In genomic region chr11:75281380-75282256, GRCm38 (mm10) we compare ENCODE assay signal across 9 mouse cellular contexts.
DNase-seq lines count a peak whose midpoint lies in the region; ATAC-seq and TF ChIP-seq lines count a peak whose summit lies in the region.
"Had no signal": no experiment of that assay in that cellular context is flagged by ENCODE, and none has a peak within 500 bp of the region (broad histone marks: within the 10 kb centered on the region; RNA-seq: fewer than 3 reads in every experiment).

No protein-coding gene starts in this region.

- peak overlapping the region; percentile 8; the same call in 1 of the 2 replicates for H3K4me3 ChIP-seq in kidney, postnatal 0 days (replicated peaks; ENCODE audit: low read depth, low read length)
- no peak overlapping the region for H3K4me3 ChIP-seq in forebrain, embryonic 11.5 days (ENCODE audit: low read depth, low read length)
- 0 out of 2 replicates have a peak overlapping the region, but pooled peaks have one; percentile 3 for H3K4me3 ChIP-seq in intestine, postnatal 0 days (ENCODE audit: low read depth, low read length)
- peak overlapping the region; percentile 12; the same call in 1 of the 2 replicates for H3K4me3 ChIP-seq in neural tube, embryonic 14.5 days (ENCODE audit: low read depth, low read length)

- H3K9ac ChIP-seq in kidney, postnatal 0 days (ENCODE audit: low read depth, low read length): no peak overlapping the region
- no peak overlapping the region for H3K9ac ChIP-seq in forebrain, embryonic 11.5 days (ENCODE audit: low read length)
- no peak overlapping the region for H3K9ac ChIP-seq in intestine, postnatal 0 days (ENCODE audit: low read depth, low read length)
- H3K9ac ChIP-seq in neural tube, embryonic 14.5 days (replicated peaks; ENCODE audit: low read depth, low read length): peak overlapping the region; percentile 22

- peaks cover 19% of the 10 kb centered on the region; the same call in 1 of the 2 replicates for H3K27me3 ChIP-seq in kidney, postnatal 0 days (ENCODE audit: insufficient read depth, low read length)
- peaks cover 25% of the 10 kb centered on the region for H3K27me3 ChIP-seq in forebrain, embryonic 11.5 days (ENCODE audit: control insufficient read depth, insufficient read depth, low read length)
- peaks cover 27% of the 10 kb centered on the region for H3K27me3 ChIP-seq in intestine, postnatal 0 days (replicated peaks; ENCODE audit: control insufficient read depth, insufficient read depth, low read length)
- peaks cover 8% of the 10 kb centered on the region for H3K27me3 ChIP-seq in neural tube, embryonic 14.5 days (ENCODE audit: control insufficient read depth, insufficient read depth, low read length)
- H3K27me3 ChIP-seq: Patski had no signal

- no peaks in the 10 kb centered on the region for H3K36me3 ChIP-seq in kidney, postnatal 0 days (ENCODE audit: insufficient read depth, low read length)
- H3K36me3 ChIP-seq in forebrain, embryonic 11.5 days (ENCODE audit: control insufficient read depth, insufficient read depth, low read length): no peaks in the 10 kb centered on the region
- no peaks in the 10 kb centered on the region for H3K36me3 ChIP-seq in intestine, postnatal 0 days (ENCODE audit: control insufficient read depth, insufficient read depth)
- no peaks in the 10 kb centered on the region for H3K36me3 ChIP-seq in neural tube, embryonic 14.5 days (ENCODE audit: control insufficient read depth, insufficient read depth, low read length)

- 12% methylated on average over 29 of the region's 29 CpGs for WGBS in kidney, postnatal 0 days
- 8% methylated on average over 29 of the region's 29 CpGs for WGBS in forebrain, embryonic 11.5 days
- WGBS in intestine, postnatal 0 days: 15% methylated on average over 29 of the region's 29 CpGs
- 5% methylated on average over 29 of the region's 29 CpGs for WGBS in neural tube, embryonic 14.5 days

- intact Hi-C loops in left cerebral cortex, postnatal 36 days (cut with DNase I): no loop called here

- peak overlapping the region; percentile 34 for H3K4me2 ChIP-seq in kidney, postnatal 0 days (ENCODE audit: low read length)
- peak overlapping the region; percentile 22; the same call in 1 of the 2 replicates for H3K4me2 ChIP-seq in forebrain, embryonic 11.5 days (ENCODE audit: low read depth, low read length, severe bottlenecking)
- H3K4me2 ChIP-seq in intestine, postnatal 0 days (replicated peaks; ENCODE audit: low read depth): peak overlapping the region; percentile 48
- peak overlapping the region; percentile 46 for H3K4me2 ChIP-seq in neural tube, embryonic 14.5 days (ENCODE audit: low read depth, low read length)

- DNase-seq in kidney, postnatal 0 days (ENCODE audit: low spot score): no peak
- DNase-seq in kidney, postnatal 25 days: no peak
- no peak for DNase-seq in forebrain, embryonic 11.5 days (ENCODE audit: low spot score)
- DNase-seq in urinary bladder, postnatal 10 days (ENCODE audit: low spot score): no peak
- no peak for DNase-seq in left cerebral cortex, postnatal 36 days (ENCODE audit: low spot score in 2 of 2)

- H3K27ac ChIP-seq in kidney, postnatal 0 days: no peak overlapping the region
- H3K27ac ChIP-seq in forebrain, embryonic 11.5 days (ENCODE audit: low read depth, low read length): no peak overlapping the region
- no peak overlapping the region for H3K27ac ChIP-seq in intestine, postnatal 0 days (ENCODE audit: low read depth, low read length)
- peak overlapping the region; percentile 69 for H3K27ac ChIP-seq in neural tube, embryonic 14.5 days (ENCODE audit: low read depth, low read length)

- H3K9me3 ChIP-seq in kidney, postnatal 0 days (replicated peaks; ENCODE audit: low read length): no peaks in the 10 kb centered on the region
- H3K9me3 ChIP-seq in forebrain, embryonic 11.5 days (ENCODE audit: control insufficient read depth, low read length): no peaks in the 10 kb centered on the region
- no peaks in the 10 kb centered on the region for H3K9me3 ChIP-seq in intestine, postnatal 0 days (ENCODE audit: control insufficient read depth)
- H3K9me3 ChIP-seq in neural tube, embryonic 14.5 days (ENCODE audit: control insufficient read depth, low read length): no peaks in the 10 kb centered on the region

- H3K4me1 ChIP-seq in kidney, postnatal 0 days (replicated peaks; ENCODE audit: insufficient read depth, low read length): peaks cover 14% of the 10 kb centered on the region
- peaks cover 20% of the 10 kb centered on the region for H3K4me1 ChIP-seq in forebrain, embryonic 11.5 days (replicated peaks; ENCODE audit: control insufficient read depth, insufficient read depth, low read length)
- H3K4me1 ChIP-seq in intestine, postnatal 0 days (replicated peaks; ENCODE audit: control insufficient read depth, insufficient read depth, low read length): peaks cover 4% of the 10 kb centered on the region; the same call in 1 of the 2 replicates
- peaks cover 47% of the 10 kb centered on the region for H3K4me1 ChIP-seq in neural tube, embryonic 14.5 days (ENCODE audit: control insufficient read depth, insufficient read depth, low read length)

- no peak for TF ChIP-seq CTCF in kidney, postnatal 0 days (IDR thresholded peaks at IDR 0.05; ENCODE audit: low read depth)
- no peak for TF ChIP-seq CTCF in intestine, postnatal 0 days (IDR thresholded peaks at IDR 0.05; ENCODE audit: low read depth)

- ATAC-seq in kidney, postnatal 0 days (replicated peaks; ENCODE audit: low FRiP score, low read depth): no peak
- no peak for ATAC-seq in forebrain, embryonic 11.5 days (replicated peaks; ENCODE audit: low FRiP score)
- ATAC-seq in intestine, postnatal 0 days: 0 out of 2 replicates have a peak, but pooled peaks have one; percentile 28
- peak; percentile 60; the same call in 1 of the 2 replicates for ATAC-seq in neural tube, embryonic 14.5 days (ENCODE audit: low read depth)
- ATAC-seq in megakaryocyte-erythroid progenitor cell, adult 5-6 weeks (replicated peaks; ENCODE audit: low FRiP score, low TSS enrichment, poor library complexity, severe bottlenecking): no peak
- ATAC-seq: Patski had no signal

Comparison
In these comparisons a context has a peak if more than half of its experiments do, and no peak if none do; other contexts are left out.
1. ATAC-seq: peak in intestine, postnatal 0 days (single experiment) and neural tube, embryonic 14.5 days (single experiment); none in kidney, postnatal 0 days (single experiment), forebrain, embryonic 11.5 days (single experiment) and megakaryocyte-erythroid progenitor cell, adult 5-6 weeks (single experiment).
2. Peak in every context shown above with its lines, with median percentiles within 50 percentile points of each other: H3K4me2 ChIP-seq.